Mouse (Mus musculus): ENCODE data around the gene Amotl1.

DNA sequence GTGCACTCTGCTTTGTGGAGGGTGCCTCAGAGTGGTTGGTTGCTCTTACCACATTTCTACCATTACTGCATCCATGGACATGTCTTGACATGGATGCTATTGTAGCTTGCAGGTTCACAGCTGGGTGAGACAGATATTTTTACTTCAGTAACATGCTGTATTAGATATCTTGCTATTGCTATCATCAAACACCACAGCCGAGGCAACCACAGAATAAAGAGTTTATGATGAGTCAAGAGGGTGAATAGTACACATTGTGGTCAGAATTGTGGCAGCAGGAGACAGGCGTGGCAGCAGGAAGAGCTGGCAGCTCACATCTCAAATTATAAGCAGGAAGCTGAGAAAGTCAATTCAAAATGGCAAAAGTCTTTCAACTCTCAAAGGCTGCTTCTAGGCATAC lies 76.4 kb downstream of the Amotl1 start:
- no peak for TF ChIP-seq CTCF (IDR thresholded peaks at IDR 0.05; ENCODE audit: insufficient read depth, low read depth, low read length)
- no peak for TF ChIP-seq POLR2A (IDR thresholded peaks at IDR 0.05; ENCODE audit: insufficient read depth, low read depth, low read length)
